Mouse (Mus musculus) embryonic facial prominence, embryonic 10.5 days (tissue): Measurements from ENCODE around the gene Lrrc45. TPM values are rescaled to one million over a fixed set of nuclear protein-coding genes. Genes with fewer than 3 reads are reported as not detected.

ENCODE experiments used
- DNase-seq: peaks from one replicate; pipeline ENCODE4 v3.0.0-alpha.2; 2017; ENCODE audit warnings: low spot score
- H3K27ac ChIP-seq: fragments of 300-500 bp; sonication (generic); replicated peaks from 2 replicates; pipeline ENCODE4 v1.5.1; 2016; ENCODE audit warnings: mild to moderate bottlenecking
- H3K27me3 ChIP-seq: fragments of 300-500 bp; sonication (generic); replicated peaks from 2 replicates; pipeline ENCODE4 v1.6.1; 2016; ENCODE audit warnings: low read depth, mild to moderate bottlenecking; ENCODE audit not compliant: poor library complexity, severe bottlenecking
- H3K36me3 ChIP-seq: fragments of 300-500 bp; sonication (generic); replicated peaks from 2 replicates; pipeline ENCODE4 v1.6.1; 2016; ENCODE audit warnings: mild to moderate bottlenecking, moderate library complexity
- H3K4me1 ChIP-seq: fragments of 300-500 bp; sonication (generic); 2 replicates; pipeline ENCODE4 v1.6.1; 2016
- H3K4me3 ChIP-seq: fragments of 300-500 bp; sonication (generic); 2 replicates; pipeline ENCODE4 v1.5.1; 2016; ENCODE audit warnings: mild to moderate bottlenecking, moderate library complexity
- H3K9me3 ChIP-seq: fragments of 300-500 bp; sonication (generic); 2 replicates; pipeline ENCODE4 v1.6.1; 2016; ENCODE audit warnings: mild to moderate bottlenecking
- WGBS: fragments of 180-500 bp; shearing (Covaris S2); methylation state at CpG from one replicate; pipeline ENCODE4 v1.1.7; 2016; 5-methylcytosine and 5-hydroxymethylcytosine counted together
- polyA plus RNA-seq: library from polyadenylated mRNA; unstranded; fragments of >200 nt; fragmentation: Nextera tagmentation; extraction: Ambion mirVana; gene quantifications from 2 replicates; pipeline ENCODE4 v1.2.1, GENCODE M21; 2016

Lrrc45 gene
- polyA plus RNA-seq, 1 experiment from 2014 or later, result 56.8 TPM

- H3K4me1 ChIP-seq, result peaks cover 81% of the 10 kb centered on the region
- H3K27me3 ChIP-seq, result 0 out of 2 replicates have a peak, but pooled peaks cover 4% of the 10 kb centered on the region
- H3K36me3 ChIP-seq, result peaks cover 47% of the 10 kb centered on the region
- WGBS, result 26% methylated on average over 5 of the region's 5 CpGs
- peak; percentile 42 for DNase-seq
- no peaks in the 10 kb centered on the region for H3K9me3 ChIP-seq
- H3K27ac ChIP-seq, result peak overlapping the region; percentile 87
- peak overlapping the region; percentile 41 for H3K4me3 ChIP-seq
Measured at GRCm38 (mm10) chr11:120707969-120708368, 5.8 kb upstream of the Lrrc45 start.

- H3K36me3 ChIP-seq, result peaks cover 36% of the 10 kb centered on the region
- 0 out of 2 replicates have a peak, but pooled peaks cover 4% of the 10 kb centered on the region for H3K27me3 ChIP-seq
- no peak overlapping the region for H3K4me3 ChIP-seq
- H3K4me1 ChIP-seq, result peaks cover 79% of the 10 kb centered on the region
- no peaks in the 10 kb centered on the region for H3K9me3 ChIP-seq
- H3K27ac ChIP-seq, result no peak overlapping the region
- WGBS, result 88% methylated on average over 2 of the region's 2 CpGs
- no peak for DNase-seq
Measured at GRCm38 (mm10) chr11:120709551-120709950, 4.2 kb upstream of the Lrrc45 start.

GRCm38 (mm10) chr11:120710672-120711071 lies 3.1 kb upstream of the Lrrc45 start:
- 87% methylated on average over 5 of the region's 5 CpGs for WGBS
- Histone ChIP-seq H3K27ac (no peak overlapping the region), H3K4me1 (peaks cover 79% of the 10 kb centered on the region), H3K27me3 (0 out of 2 replicates have a peak, but pooled peaks cover 4% of the 10 kb centered on the region), H3K4me3 (no peak overlapping the region), H3K36me3 (peaks cover 41% of the 10 kb centered on the region), H3K9me3 (no peaks in the 10 kb centered on the region)
- DNase-seq, result no peak

- no peak for DNase-seq
- H3K9me3 ChIP-seq, result no peaks in the 10 kb centered on the region
- 65% methylated on average over 8 of the region's 8 CpGs for WGBS
- peaks cover 65% of the 10 kb centered on the region for H3K4me1 ChIP-seq
- peak overlapping the region; percentile 76 for H3K4me3 ChIP-seq
- no peaks in the 10 kb centered on the region for H3K27me3 ChIP-seq
- H3K27ac ChIP-seq, result no peak overlapping the region
- H3K36me3 ChIP-seq, result peaks cover 54% of the 10 kb centered on the region
Measured at GRCm38 (mm10) chr11:120711980-120712604, 1.6 kb upstream of the Lrrc45 start.

- Histone ChIP-seq H3K36me3 (peaks cover 63% of the 10 kb centered on the region), H3K27ac (peak overlapping the region; percentile 82), H3K9me3 (no peaks in the 10 kb centered on the region), H3K27me3 (no peaks in the 10 kb centered on the region), H3K4me3 (peak overlapping the region; percentile 76), H3K4me1 (peaks cover 57% of the 10 kb centered on the region)
- WGBS, result 1% methylated on average over 38 of the region's 38 CpGs
- peak; percentile 85 for DNase-seq
Measured at GRCm38 (mm10) chr11:120712771-120713568, 755 bp upstream of the Lrrc45 start.

GRCm38 (mm10) chr11:120714546-120714945 lies 821 bp downstream of the Lrrc45 start:
- no peaks in the 10 kb centered on the region for H3K9me3 ChIP-seq
- peak overlapping the region; percentile 76 for H3K4me3 ChIP-seq
- H3K4me1 ChIP-seq, result peaks cover 41% of the 10 kb centered on the region
- WGBS, result 61% methylated on average over 10 of the region's 10 CpGs
- H3K27ac ChIP-seq, result peak overlapping the region; percentile 82
- no peak for DNase-seq
- H3K36me3 ChIP-seq, result peaks cover 64% of the 10 kb centered on the region
- H3K27me3 ChIP-seq, result no peaks in the 10 kb centered on the region

GRCm38 (mm10) chr11:120715131-120715530 lies 1.4 kb downstream of the Lrrc45 start:
- DNase-seq, result no peak
- peak overlapping the region; percentile 76; the same call in 1 of the 2 replicates for H3K4me3 ChIP-seq
- H3K4me1 ChIP-seq, result peaks cover 38% of the 10 kb centered on the region
- H3K27ac ChIP-seq, result no peak overlapping the region
- WGBS, result 90% methylated on average over 9 of the region's 9 CpGs
- H3K27me3 ChIP-seq, result 0 out of 2 replicates have a peak, but pooled peaks cover 4% of the 10 kb centered on the region
- no peaks in the 10 kb centered on the region for H3K9me3 ChIP-seq
- peaks cover 64% of the 10 kb centered on the region for H3K36me3 ChIP-seq

- no peak overlapping the region for H3K27ac ChIP-seq
- peaks cover 51% of the 10 kb centered on the region for H3K36me3 ChIP-seq
- no peaks in the 10 kb centered on the region for H3K9me3 ChIP-seq
- H3K4me1 ChIP-seq, result peaks cover 39% of the 10 kb centered on the region
- peaks cover 36% of the 10 kb centered on the region for H3K27me3 ChIP-seq
- no peak for DNase-seq
- WGBS, result 95% methylated on average over 9 of the region's 9 CpGs
- 0 out of 2 replicates have a peak overlapping the region, but pooled peaks have one; percentile 3 for H3K4me3 ChIP-seq
Measured at GRCm38 (mm10) chr11:120719242-120719641, 5.5 kb downstream of the Lrrc45 start.

- Histone ChIP-seq H3K27me3 (peaks cover 37% of the 10 kb centered on the region), H3K4me1 (peaks cover 32% of the 10 kb centered on the region), H3K4me3 (no peak overlapping the region), H3K36me3 (peaks cover 51% of the 10 kb centered on the region), H3K27ac (no peak overlapping the region), H3K9me3 (no peaks in the 10 kb centered on the region)
- 90% methylated on average over 13 of the region's 13 CpGs for WGBS
- DNase-seq, result no peak
Measured at GRCm38 (mm10) chr11:120719841-120720376, 6.2 kb downstream of the Lrrc45 start.

- peak overlapping the region; percentile 75; the same call in 1 of the 2 replicates for H3K27ac ChIP-seq
- DNase-seq, result peak; percentile 92
- H3K9me3 ChIP-seq, result no peaks in the 10 kb centered on the region
- H3K4me3 ChIP-seq, result peak overlapping the region; percentile 72
- WGBS, result 12% methylated on average over 17 of the region's 17 CpGs
- peaks cover 41% of the 10 kb centered on the region for H3K27me3 ChIP-seq
- peaks cover 46% of the 10 kb centered on the region for H3K36me3 ChIP-seq
- peaks cover 27% of the 10 kb centered on the region for H3K4me1 ChIP-seq
Measured at GRCm38 (mm10) chr11:120720450-120720849, 6.7 kb downstream of the Lrrc45 start.

- H3K9me3 ChIP-seq, result no peaks in the 10 kb centered on the region
- H3K36me3 ChIP-seq, result peaks cover 37% of the 10 kb centered on the region
- peak; percentile 87 for DNase-seq
- peaks cover 29% of the 10 kb centered on the region for H3K4me1 ChIP-seq
- peaks cover 51% of the 10 kb centered on the region for H3K27me3 ChIP-seq
- H3K27ac ChIP-seq, result peak within 1 kb of the TSS; percentile 75
- under 1% methylated on average over 90 of the region's 90 CpGs for WGBS
- peak within 1 kb of the TSS; percentile 72 for H3K4me3 ChIP-seq
Measured at GRCm38 (mm10) chr11:120721124-120722066, 7.7 kb downstream of the Lrrc45 start, which contains the start of gene Rac3. Gene Rac3 (plus strand): TSS chr11:120721470.
